Mouse (Mus musculus): Measurements from ENCODE around the gene Paf1. TPM values are rescaled to one million over a fixed set of nuclear protein-coding genes. Genes with fewer than 3 reads are reported as not detected.

Paf1 gene
- total and polyA plus RNA-seq, 3 experiments = 53.5 to 645 (median 99.9) TPM

- Histone ChIP-seq H3K36me3 (ENCODE audit: control insufficient read depth in 1 of 2, insufficient read depth in 2 of 2, low read length in 2 of 2) (peaks cover 0 to 13% of the 10 kb centered on the region in 2 experiments; a peak in 2 of 4 replicates), H3K9ac (ENCODE audit: control insufficient read depth, low read depth, low read length, poor library complexity, severe bottlenecking) (no peak overlapping the region), H3K27me3 (ENCODE audit: control insufficient read depth in 1 of 2, insufficient read depth in 2 of 2, low read length in 2 of 2) (no peaks in the 10 kb centered on the region), H3K4me1 (ENCODE audit: control insufficient read depth in 1 of 2, insufficient read depth in 2 of 2, low read length in 2 of 2) (no peaks in the 10 kb centered on the region), H3K27ac (ENCODE audit: control insufficient read depth, low read depth, low read length) (no peak overlapping the region), H3K4me3 (ENCODE audit: control insufficient read depth in 1 of 2, insufficient read depth in 1 of 2, low read depth in 2 of 2, low read length in 2 of 2) (no peak overlapping the region), H3K9me3 (replicated peaks; ENCODE audit: insufficient read depth, low read length) (no peaks in the 10 kb centered on the region), H3K79me2 (ENCODE audit: control insufficient read depth, insufficient read depth, low read length, poor library complexity) (no peaks in the 10 kb centered on the region)
- TF ChIP-seq UBTF (IDR thresholded peaks at IDR 0.05; ENCODE audit: borderline replicate concordance, insufficient read depth, low read depth, low read length) (no peak), POLR2AphosphoS2 (IDR thresholded peaks at IDR 0.05; ENCODE audit: low read length) (no peak), ZKSCAN1 (IDR thresholded peaks at IDR 0.05; ENCODE audit: low read depth, low read length) (no peak), SMC3 (IDR thresholded peaks at IDR 0.05; ENCODE audit: low read depth, low read length) (no peak), TBP (IDR thresholded peaks at IDR 0.05; ENCODE audit: low read depth, low read length) (no peak), SIN3A (IDR thresholded peaks at IDR 0.05; ENCODE audit: low read length) (no peak), E2F4 (IDR thresholded peaks at IDR 0.05; ENCODE audit: borderline replicate concordance, low read depth, low read length) (no peak), TAL1 (IDR thresholded peaks at IDR 0.05; ENCODE audit: low read length) (no peak), POLR2AphosphoS5 (IDR thresholded peaks at IDR 0.05; ENCODE audit: borderline replicate concordance, low read depth, low read length) (no peak), TCF12 (IDR thresholded peaks at IDR 0.05; ENCODE audit: low read depth, low read length) (no peak), MYB (IDR thresholded peaks at IDR 0.05; ENCODE audit: low read depth, low read length) (no peak), EP300 (IDR thresholded peaks at IDR 0.05; ENCODE audit: low read depth in 1 of 2, low read length in 2 of 2) (no peak), CTCF (IDR thresholded peaks at IDR 0.05 in 2 of 3, conservative IDR thresholded peaks at IDR 0.05 in 1 of 3; ENCODE audit: control insufficient read depth in 1 of 3, insufficient read depth in 1 of 3, low read depth in 2 of 3, low read length in 3 of 3, poor library complexity in 1 of 3, severe bottlenecking in 1 of 3) (no peak), MAZ (IDR thresholded peaks at IDR 0.05; ENCODE audit: low read depth, low read length) (no peak), USF2 (IDR thresholded peaks at IDR 0.05; ENCODE audit: borderline replicate concordance in 1 of 2, insufficient read depth in 1 of 2, low read depth in 1 of 2, low read length in 2 of 2) (no peak), NRF1 (IDR thresholded peaks at IDR 0.05; ENCODE audit: insufficient read depth, low read depth, low read length, poor library complexity, severe bottlenecking) (no peak)
- DNase-seq (ENCODE audit: low read depth, low spot score) = no peak
Observed at GRCm38 (mm10) chr7:28401942-28402341, 9.2 kb downstream of the Paf1 start.

- no peak for DNase-seq (ENCODE audit: low read depth, low spot score)
- Histone ChIP-seq H3K9ac (ENCODE audit: control insufficient read depth, low read depth, low read length, poor library complexity, severe bottlenecking) (no peak overlapping the region), H3K4me3 (ENCODE audit: control insufficient read depth in 1 of 2, insufficient read depth in 1 of 2, low read depth in 2 of 2, low read length in 2 of 2) (no peak overlapping the region), H3K9me3 (replicated peaks; ENCODE audit: insufficient read depth, low read length) (no peaks in the 10 kb centered on the region), H3K4me1 (ENCODE audit: control insufficient read depth in 1 of 2, insufficient read depth in 2 of 2, low read length in 2 of 2) (no peaks in the 10 kb centered on the region), H3K36me3 (ENCODE audit: control insufficient read depth in 1 of 2, insufficient read depth in 2 of 2, low read length in 2 of 2) (peaks cover 0 to 10% of the 10 kb centered on the region in 2 experiments; a peak in 2 of 4 replicates), H3K79me2 (ENCODE audit: control insufficient read depth, insufficient read depth, low read length, poor library complexity) (no peaks in the 10 kb centered on the region), H3K27ac (ENCODE audit: control insufficient read depth, low read depth, low read length) (no peak overlapping the region), H3K27me3 (ENCODE audit: control insufficient read depth in 1 of 2, insufficient read depth in 2 of 2, low read length in 2 of 2) (no peaks in the 10 kb centered on the region)
- TF ChIP-seq ELF1 (IDR thresholded peaks at IDR 0.05; ENCODE audit: low read depth, low read length) (no peak), MYB (IDR thresholded peaks at IDR 0.05; ENCODE audit: low read depth, low read length) (no peak), TAL1 (IDR thresholded peaks at IDR 0.05; ENCODE audit: low read length) (no peak), MAX (IDR thresholded peaks at IDR 0.05; ENCODE audit: low read length) (no peak), GATA1 (IDR thresholded peaks at IDR 0.05; ENCODE audit: low read depth, low read length) (no peak), RCOR1 (IDR thresholded peaks at IDR 0.05; ENCODE audit: low read depth, low read length) (no peak), CHD2 (IDR thresholded peaks at IDR 0.05; ENCODE audit: low read length) (no peak), TCF12 (IDR thresholded peaks at IDR 0.05; ENCODE audit: low read depth, low read length) (no peak)
Observed at GRCm38 (mm10) chr7:28410841-28411475, 18.2 kb downstream of the Paf1 start.

Data from MEL (cell line).